Mouse (Mus musculus) MEL (cell line): ENCODE results near the gene Pde6b. TPM values are rescaled to one million over a fixed set of nuclear protein-coding genes. Genes with fewer than 3 reads are reported as not detected.

Experiments
- DNase-seq: peaks from one replicate; pipeline ENCODE4 v3.0.0; 2011; ENCODE audit warnings: low read depth, low spot score
- H3K27ac ChIP-seq: 2 replicates; pipeline ENCODE4 v1.5.1; 2012; ENCODE audit warnings: low read depth, mild to moderate bottlenecking, control low read depth, low read length, moderate library complexity; ENCODE audit not compliant: control insufficient read depth
- H3K27me3 ChIP-seq, 2 experiments: fragments of 150-350 bp in 1 of 2; sonication (generic) in 1 of 2; 2 replicates each; pipeline ENCODE4 v1.6.1; 2012; ENCODE audit warnings: low read length in 2 of 2, mild to moderate bottlenecking in 2 of 2, improper control_type of control experiment in 1 of 2, moderate library complexity in 1 of 2; ENCODE audit not compliant: insufficient read depth in 2 of 2, control insufficient read depth in 1 of 2
- H3K36me3 ChIP-seq, 2 experiments: 2 replicates each; pipeline ENCODE4 v1.6.1; 2012 to 2014; ENCODE audit warnings: low read length in 2 of 2, improper control_type of control experiment in 1 of 2, inconsistent platforms in 1 of 2, mild to moderate bottlenecking in 1 of 2; ENCODE audit not compliant: insufficient read depth in 2 of 2, control insufficient read depth in 1 of 2
- H3K4me1 ChIP-seq, 2 experiments: fragments of 150-350 bp in 1 of 2; sonication (generic) in 1 of 2; 2 replicates each; pipeline ENCODE4 v1.6.1; 2012; ENCODE audit warnings: low read length in 2 of 2, improper control_type of control experiment in 1 of 2, mild to moderate bottlenecking in 1 of 2; ENCODE audit not compliant: insufficient read depth in 2 of 2, control insufficient read depth in 1 of 2
- H3K4me3 ChIP-seq, 2 experiments: fragments of 150-350 bp in 1 of 2; sonication (generic) in 1 of 2; 2 replicates each; pipeline ENCODE4 v1.5.1; 2012; ENCODE audit warnings: low read depth in 2 of 2, low read length in 2 of 2, mild to moderate bottlenecking in 2 of 2, moderate library complexity in 2 of 2, control low read depth in 1 of 2, improper control_type of control experiment in 1 of 2; ENCODE audit not compliant: control insufficient read depth in 1 of 2, insufficient read depth in 1 of 2
- H3K79me2 ChIP-seq: 2 replicates; pipeline ENCODE4 v1.6.1; 2012; ENCODE audit warnings: mild to moderate bottlenecking, low read length, moderate library complexity; ENCODE audit not compliant: control insufficient read depth, poor library complexity, insufficient read depth
- H3K9ac ChIP-seq: 2 replicates; pipeline ENCODE4 v1.6.1; 2012; ENCODE audit warnings: low read depth, mild to moderate bottlenecking, control low read depth, low read length, moderate library complexity; ENCODE audit not compliant: control insufficient read depth, poor library complexity, severe bottlenecking
- H3K9me3 ChIP-seq: fragments of 150-350 bp; sonication (generic); replicated peaks from 2 replicates; pipeline ENCODE4 v1.6.1; 2012; ENCODE audit warnings: mild to moderate bottlenecking, low read length, improper control_type of control experiment, moderate library complexity; ENCODE audit not compliant: insufficient read depth
- BHLHE40 ChIP-seq: IDR thresholded peaks from 2 replicates; pipeline ENCODE4 v1.6.1; 2012; ENCODE audit warnings: low read depth, mild to moderate bottlenecking, inconsistent platforms, low read length, improper control_type of control experiment, borderline replicate concordance
- CHD1 ChIP-seq: IDR thresholded peaks from 2 replicates; pipeline ENCODE4 v1.6.1; 2012; ENCODE audit warnings: low read depth, mild to moderate bottlenecking, inconsistent platforms, low read length, improper control_type of control experiment
- CTCF ChIP-seq, 3 experiments: IDR thresholded peaks in 2 of 3; conservative IDR thresholded peaks in 1 of 3; 2 replicates each; pipeline ENCODE4 v1.5.1; 2011 to 2012; ENCODE audit warnings: low read length in 3 of 3, low read depth in 2 of 3, mild to moderate bottlenecking in 2 of 3, improper control_type of control experiment in 1 of 3, inconsistent platforms in 1 of 3, mixed read lengths in 1 of 3, moderate library complexity in 1 of 3; ENCODE audit not compliant: control insufficient read depth in 1 of 3, insufficient read depth in 1 of 3, poor library complexity in 1 of 3, severe bottlenecking in 1 of 3
- E2F4 ChIP-seq: IDR thresholded peaks from 2 replicates; pipeline ENCODE4 v1.6.1; 2011; ENCODE audit warnings: low read depth, low read length, improper control_type of control experiment, borderline replicate concordance
- EP300 ChIP-seq, 2 experiments: IDR thresholded peaks; 2 replicates each; pipeline ENCODE4 v1.6.1; 2011; ENCODE audit warnings: improper control_type of control experiment in 2 of 2, low read length in 2 of 2, low read depth in 1 of 2, mild to moderate bottlenecking in 1 of 2
- ETS1 ChIP-seq: IDR thresholded peaks from 2 replicates; pipeline ENCODE4 v1.6.1; 2012; ENCODE audit warnings: low read depth, mild to moderate bottlenecking, inconsistent platforms, low read length, improper control_type of control experiment, moderate library complexity
- GABPA ChIP-seq: IDR thresholded peaks from 2 replicates; pipeline ENCODE4 v1.6.1; 2012; ENCODE audit warnings: low read depth, mild to moderate bottlenecking, inconsistent platforms, low read length, improper control_type of control experiment, moderate library complexity
- GATA1 ChIP-seq: IDR thresholded peaks from 2 replicates; pipeline ENCODE4 v1.6.1; 2011; ENCODE audit warnings: low read depth, low read length, improper control_type of control experiment
- JUND ChIP-seq: IDR thresholded peaks from 2 replicates; pipeline ENCODE4 v1.6.1; 2011; ENCODE audit warnings: low read depth, mild to moderate bottlenecking, improper control_type of control experiment, low read length
- MEF2A ChIP-seq: IDR thresholded peaks from 2 replicates; pipeline ENCODE4 v1.6.1; 2014; ENCODE audit warnings: low read depth, mild to moderate bottlenecking, inconsistent platforms, low read length, improper control_type of control experiment; ENCODE audit not compliant: poor library complexity, insufficient replicate concordance, severe bottlenecking; ENCODE audit errors: extremely low read depth
- MXI1 ChIP-seq: IDR thresholded peaks from 2 replicates; pipeline ENCODE4 v1.6.1; 2011; ENCODE audit warnings: mild to moderate bottlenecking, low read depth, low read length, improper control_type of control experiment
- TCF12 ChIP-seq: IDR thresholded peaks from 2 replicates; pipeline ENCODE4 v1.6.1; 2014; ENCODE audit warnings: low read depth, mild to moderate bottlenecking, inconsistent platforms, low read length, improper control_type of control experiment, moderate library complexity
- USF1 ChIP-seq: IDR thresholded peaks from 2 replicates; pipeline ENCODE4 v1.6.1; 2014; ENCODE audit warnings: low read depth, mild to moderate bottlenecking, inconsistent platforms, low read length, improper control_type of control experiment, moderate library complexity
- USF2 ChIP-seq, 2 experiments: IDR thresholded peaks; 2 replicates each; pipeline ENCODE4 v1.6.1; 2011 to 2012; ENCODE audit warnings: improper control_type of control experiment in 2 of 2, low read length in 2 of 2, borderline replicate concordance in 1 of 2, inconsistent platforms in 1 of 2, low read depth in 1 of 2, mild to moderate bottlenecking in 1 of 2; ENCODE audit not compliant: insufficient read depth in 1 of 2
- ZKSCAN1 ChIP-seq: IDR thresholded peaks from 2 replicates; pipeline ENCODE4 v1.6.1; 2012; ENCODE audit warnings: low read depth, mild to moderate bottlenecking, inconsistent platforms, low read length, improper control_type of control experiment, moderate library complexity
- ZMIZ1 ChIP-seq: IDR thresholded peaks from 2 replicates; pipeline ENCODE4 v1.6.1; 2012; ENCODE audit warnings: low read depth, mild to moderate bottlenecking, inconsistent platforms, low read length, improper control_type of control experiment, moderate library complexity
- polyA plus RNA-seq, 2 experiments: library from polyadenylated mRNA; stranded (reverse) in 1 of 2; unstranded in 1 of 2; fragments of >175 nt in 1 of 2; fragments of >200 nt in 1 of 2; gene quantifications; 2 replicates each; pipeline versions ENCODE4 v1.2.1 to v1.2.4; 2012; ENCODE audit warnings: low replicate concordance in 2 of 2, low read depth in 1 of 2; ENCODE audit not compliant: insufficient read length in 2 of 2, insufficient read depth in 1 of 2, missing spikeins in 1 of 2
- total RNA-seq: library from RNA; depleted of rRNA; stranded (reverse); fragments of 300-350 nt; gene quantifications from 2 replicates; pipeline ENCODE4 v1.2.3, GENCODE M21; 2012

Gene Pde6b
- total and polyA plus RNA-seq, 3 experiments = 0.07 to 0.12 TPM; not detected in 1

- no peak for DNase-seq
- H3K9me3 ChIP-seq = no peaks in the 10 kb centered on the region
- no peak overlapping the region for H3K27ac ChIP-seq
- H3K27me3 ChIP-seq = no peaks in the 10 kb centered on the region
- H3K4me1 ChIP-seq = no peaks in the 10 kb centered on the region; a peak in 1 of 4 replicates
- no peak for TF ChIP-seq ZMIZ1
- TF ChIP-seq USF1 = no peak
- TF ChIP-seq GABPA = no peak
- no peak for TF ChIP-seq USF2 (IDR thresholded peaks at IDR 0.05; ENCODE audit: borderline replicate concordance in 1 of 2, insufficient read depth in 1 of 2, low read depth in 1 of 2, low read length in 2 of 2)
- no peak for TF ChIP-seq GATA1
- no peak for TF ChIP-seq E2F4
- no peak for TF ChIP-seq BHLHE40
- no peak for TF ChIP-seq TCF12
- no peak for TF ChIP-seq MEF2A
- no peak for TF ChIP-seq CTCF (IDR thresholded peaks at IDR 0.05 in 2 of 3, conservative IDR thresholded peaks at IDR 0.05 in 1 of 3; ENCODE audit: control insufficient read depth in 1 of 3, insufficient read depth in 1 of 3, low read depth in 2 of 3, low read length in 3 of 3, poor library complexity in 1 of 3, severe bottlenecking in 1 of 3)
- no peak for TF ChIP-seq ZKSCAN1
- no peak for TF ChIP-seq MXI1
- TF ChIP-seq ETS1 = no peak
- no peak overlapping the region for H3K9ac ChIP-seq
- no peaks in the 10 kb centered on the region for H3K36me3 ChIP-seq
- H3K79me2 ChIP-seq = no peaks in the 10 kb centered on the region
- no peak overlapping the region for H3K4me3 ChIP-seq
These were observed 19.7 kb upstream of the Pde6b start for GRCm38 (mm10) chr5:108368446-108368845.

- H3K4me1 ChIP-seq = no peaks in the 10 kb centered on the region; a peak in 1 of 4 replicates
- no peak overlapping the region for H3K4me3 ChIP-seq
- TF ChIP-seq EP300 (IDR thresholded peaks at IDR 0.05; ENCODE audit: low read depth in 1 of 2, low read length in 2 of 2) (no peak), E2F4 (no peak), USF1 (no peak), JUND (no peak), CHD1 (no peak), MEF2A (no peak), MXI1 (no peak)
- no peak overlapping the region for H3K9ac ChIP-seq
- H3K79me2 ChIP-seq = no peaks in the 10 kb centered on the region
- no peak overlapping the region for H3K27ac ChIP-seq
- DNase-seq = no peak
- H3K27me3 ChIP-seq = no peaks in the 10 kb centered on the region
- no peaks in the 10 kb centered on the region for H3K9me3 ChIP-seq
- no peaks in the 10 kb centered on the region for H3K36me3 ChIP-seq
These were observed 19.2 kb upstream of the Pde6b start for GRCm38 (mm10) chr5:108368851-108369621.
